Mouse (Mus musculus) embryonic facial prominence, embryonic 13.5 days (tissue): Measurements from ENCODE around the gene Ikzf4. TPM values are rescaled to one million over a fixed set of nuclear protein-coding genes. Genes with fewer than 3 reads are reported as not detected.
"Not testable (repeated sequence)": the region's sequence is repeated elsewhere in the genome, so short reads cannot be mapped to it uniquely, and the experiment has no call there.

ENCODE experiments used
- ATAC-seq: fragments of 200-750 bp; cut with Nextera tagmentation; 2 replicates; pipeline ENCODE4 v1.8.0; 2017; ENCODE audit warnings: low read depth; ENCODE audit not compliant: insufficient number of reproducible peaks, insufficient read depth, low FRiP score, low TSS enrichment
- H3K27ac ChIP-seq: fragments of 300-500 bp; sonication (generic); 2 replicates; pipeline ENCODE4 v1.5.1; 2015; ENCODE audit warnings: moderate library complexity, mild to moderate bottlenecking, inconsistent platforms
- H3K27me3 ChIP-seq: fragments of 300-500 bp; sonication (generic); 2 replicates; pipeline ENCODE4 v1.6.1; 2015; ENCODE audit warnings: mild to moderate bottlenecking, inconsistent platforms
- H3K36me3 ChIP-seq: fragments of 300-500 bp; sonication (generic); 2 replicates; pipeline ENCODE4 v1.6.1; 2015; ENCODE audit warnings: mild to moderate bottlenecking, inconsistent platforms
- H3K4me1 ChIP-seq: fragments of 300-500 bp; sonication (generic); 2 replicates; pipeline ENCODE4 v1.6.1; 2015; ENCODE audit warnings: inconsistent platforms
- H3K4me2 ChIP-seq: fragments of 300-500 bp; sonication (generic); 2 replicates; pipeline ENCODE4 v1.6.1; 2015; ENCODE audit warnings: moderate library complexity, mild to moderate bottlenecking, inconsistent platforms
- H3K4me3 ChIP-seq: fragments of 300-500 bp; sonication (generic); 2 replicates; pipeline ENCODE4 v1.5.1; 2015; ENCODE audit warnings: mild to moderate bottlenecking, inconsistent platforms
- H3K9ac ChIP-seq: fragments of 300-500 bp; sonication (generic); 2 replicates; pipeline ENCODE4 v1.6.1; 2015; ENCODE audit warnings: mild to moderate bottlenecking, inconsistent platforms
- H3K9me3 ChIP-seq: fragments of 300-500 bp; sonication (generic); 2 replicates; pipeline ENCODE4 v1.6.1; 2016; ENCODE audit warnings: inconsistent platforms
- WGBS: fragments of 180-500 bp; shearing (Covaris S2); methylation state at CpG from one replicate; pipeline ENCODE4 v1.1.7; 2015; ENCODE audit warnings: mixed read lengths; 5-methylcytosine and 5-hydroxymethylcytosine counted together
- polyA plus RNA-seq: library from polyadenylated mRNA; unstranded; fragments of >200 nt; fragmentation: Nextera tagmentation; extraction: Ambion mirVana; gene quantifications from 2 replicates; pipeline ENCODE4 v1.2.1, GENCODE M21; 2015

The Ikzf4 gene
- polyA plus RNA-seq, 1 experiment from 2014 or later = 5.5 TPM

GRCm38 (mm10) chr10:128620241-128620640 is 25.6 kb downstream of the Ikzf4 start:
- no peak for ATAC-seq
- no peak overlapping the region for H3K27ac ChIP-seq

GRCm38 (mm10) chr10:128619148-128619547 is 26.6 kb downstream of the Ikzf4 start:
- not testable (repeated sequence) for H3K9ac ChIP-seq, ATAC-seq, H3K27me3 ChIP-seq, H3K4me1 ChIP-seq, H3K4me2 ChIP-seq, H3K4me3 ChIP-seq, H3K9me3 ChIP-seq, H3K27ac ChIP-seq
- H3K36me3 ChIP-seq = peaks cover 15% of the 10 kb centered on the region
- 88% methylated on average over 5 of the region's 5 CpGs for WGBS

More at GRCm38 (mm10) chr10:128620241-128620640, 25.6 kb downstream of the Ikzf4 start:
- H3K4me2 ChIP-seq = no peak overlapping the region
- no peak overlapping the region for H3K4me3 ChIP-seq
- peaks cover 26% of the 10 kb centered on the region for H3K36me3 ChIP-seq
- peaks cover 3% of the 10 kb centered on the region for H3K4me1 ChIP-seq
- no peaks in the 10 kb centered on the region for H3K9me3 ChIP-seq
- no peaks in the 10 kb centered on the region for H3K27me3 ChIP-seq
- no peak overlapping the region for H3K9ac ChIP-seq

GRCm38 (mm10) chr10:128618570-128618969 is 27.2 kb downstream of the Ikzf4 start:
- Histone ChIP-seq H3K9me3 (no peaks in the 10 kb centered on the region), H3K9ac (no peak overlapping the region), H3K36me3 (peaks cover 10% of the 10 kb centered on the region), H3K4me1 (no peaks in the 10 kb centered on the region), H3K4me2 (no peak overlapping the region), H3K27ac (no peak overlapping the region), H3K4me3 (no peak overlapping the region), H3K27me3 (no peaks in the 10 kb centered on the region)
- 90% methylated on average over 1 of the region's 1 CpGs for WGBS
- ATAC-seq = no peak

GRCm38 (mm10) chr10:128615798-128616448 is 29.9 kb downstream of the Ikzf4 start:
- WGBS = 90% methylated on average over 6 of the region's 7 CpGs
- not testable (repeated sequence) for ATAC-seq, H3K4me3 ChIP-seq, H3K27ac ChIP-seq, H3K4me2 ChIP-seq, H3K9ac ChIP-seq, H3K27me3 ChIP-seq, H3K9me3 ChIP-seq, H3K4me1 ChIP-seq, H3K36me3 ChIP-seq

- Histone ChIP-seq H3K36me3 (no peaks in the 10 kb centered on the region), H3K27ac (no peak overlapping the region), H3K4me3 (no peak overlapping the region), H3K4me2 (no peak overlapping the region), H3K9ac (no peak overlapping the region), H3K27me3 (no peaks in the 10 kb centered on the region), H3K9me3 (no peaks in the 10 kb centered on the region), H3K4me1 (no peaks in the 10 kb centered on the region)
- WGBS = 61% methylated on average over 3 of the region's 3 CpGs
- no peak for ATAC-seq
Observed at GRCm38 (mm10) chr10:128614934-128615333, 30.9 kb downstream of the Ikzf4 start.

- not testable (repeated sequence) for H3K9me3 ChIP-seq, H3K4me3 ChIP-seq, H3K9ac ChIP-seq, H3K4me1 ChIP-seq, H3K27ac ChIP-seq, ATAC-seq, H3K4me2 ChIP-seq, H3K27me3 ChIP-seq, H3K36me3 ChIP-seq
- 74% methylated on average over 4 of the region's 4 CpGs for WGBS
Observed at GRCm38 (mm10) chr10:128613820-128614219, 32.0 kb downstream of the Ikzf4 start.

GRCm38 (mm10) chr10:128613154-128613440 is 32.7 kb downstream of the Ikzf4 start:
- Histone ChIP-seq H3K27me3 (no peaks in the 10 kb centered on the region), H3K4me2 (0 out of 2 replicates have a peak overlapping the region, but pooled peaks have one; percentile 33), H3K27ac (no peak overlapping the region), H3K4me3 (no peak overlapping the region), H3K36me3 (no peaks in the 10 kb centered on the region), H3K9me3 (no peaks in the 10 kb centered on the region), H3K9ac (no peak overlapping the region), H3K4me1 (no peaks in the 10 kb centered on the region)
- WGBS = 39% methylated on average over 6 of the region's 6 CpGs
- no peak for ATAC-seq

- Histone ChIP-seq H3K9me3 (no peaks in the 10 kb centered on the region), H3K36me3 (no peaks in the 10 kb centered on the region), H3K27ac (no peak overlapping the region), H3K4me1 (no peaks in the 10 kb centered on the region), H3K4me3 (no peak overlapping the region), H3K4me2 (peak overlapping the region; percentile 33; the same call in 1 of the 2 replicates), H3K27me3 (no peaks in the 10 kb centered on the region), H3K9ac (no peak overlapping the region)
- 0 out of 2 replicates have a peak, but pooled peaks have one; percentile 59 for ATAC-seq
- 13% methylated on average over 16 of the region's 16 CpGs for WGBS
Observed at GRCm38 (mm10) chr10:128612433-128613153, 33.2 kb downstream of the Ikzf4 start.

GRCm38 (mm10) chr10:128606483-128606882 is 39.3 kb downstream of the Ikzf4 start:
- ATAC-seq = no peak
- no peaks in the 10 kb centered on the region for H3K36me3 ChIP-seq
- H3K9ac ChIP-seq = no peak overlapping the region
- H3K4me3 ChIP-seq = no peak overlapping the region
- no peak overlapping the region for H3K27ac ChIP-seq
- H3K9me3 ChIP-seq = no peaks in the 10 kb centered on the region
- no peaks in the 10 kb centered on the region for H3K4me1 ChIP-seq
- no peaks in the 10 kb centered on the region for H3K27me3 ChIP-seq
- H3K4me2 ChIP-seq = no peak overlapping the region
- WGBS = 41% methylated on average over 2 of the region's 2 CpGs

- Histone ChIP-seq H3K9me3 (no peaks in the 10 kb centered on the region), H3K27me3 (no peaks in the 10 kb centered on the region), H3K4me1 (no peaks in the 10 kb centered on the region), H3K9ac (no peak overlapping the region), H3K4me2 (no peak overlapping the region), H3K4me3 (no peak overlapping the region), H3K36me3 (no peaks in the 10 kb centered on the region), H3K27ac (no peak overlapping the region)
- 84% methylated on average over 4 of the region's 4 CpGs for WGBS
- no peak for ATAC-seq
Observed at GRCm38 (mm10) chr10:128602470-128603128, 43.2 kb downstream of the Ikzf4 start.

- no peaks in the 10 kb centered on the region for H3K36me3 ChIP-seq
- H3K4me1 ChIP-seq = no peaks in the 10 kb centered on the region
- H3K27me3 ChIP-seq = no peaks in the 10 kb centered on the region
- no peak overlapping the region for H3K9ac ChIP-seq
- H3K27ac ChIP-seq = no peak overlapping the region
- H3K9me3 ChIP-seq = no peaks in the 10 kb centered on the region
- H3K4me2 ChIP-seq = no peak overlapping the region
- H3K4me3 ChIP-seq = no peak overlapping the region
- ATAC-seq = no peak
- 81% methylated on average over 1 of the region's 1 CpGs for WGBS
Observed at GRCm38 (mm10) chr10:128601499-128601898, 44.3 kb downstream of the Ikzf4 start.

- H3K9ac ChIP-seq = no peak overlapping the region
Observed at GRCm38 (mm10) chr10:128598476-128598875, 47.3 kb downstream of the Ikzf4 start.

More at GRCm38 (mm10) chr10:128598476-128598875, 47.3 kb downstream of the Ikzf4 start:
- no peak overlapping the region for H3K4me3 ChIP-seq
- no peak overlapping the region for H3K27ac ChIP-seq
- no peak overlapping the region for H3K4me2 ChIP-seq
- WGBS = 58% methylated on average over 2 of the region's 2 CpGs
- no peaks in the 10 kb centered on the region for H3K36me3 ChIP-seq
- no peaks in the 10 kb centered on the region for H3K9me3 ChIP-seq
- no peaks in the 10 kb centered on the region for H3K27me3 ChIP-seq
- H3K4me1 ChIP-seq = no peaks in the 10 kb centered on the region
- ATAC-seq = no peak
